Mouse (Mus musculus): Measurements from ENCODE around the gene Pkn3. TPM values are rescaled to one million over a fixed set of nuclear protein-coding genes. Genes with fewer than 3 reads are reported as not detected.

Gene Pkn3
- 9.7 TPM in 2 replicates for polyA plus RNA-seq (2016; fragmentation: Nextera tagmentation; extraction: Ambion mirVana)

DNA sequence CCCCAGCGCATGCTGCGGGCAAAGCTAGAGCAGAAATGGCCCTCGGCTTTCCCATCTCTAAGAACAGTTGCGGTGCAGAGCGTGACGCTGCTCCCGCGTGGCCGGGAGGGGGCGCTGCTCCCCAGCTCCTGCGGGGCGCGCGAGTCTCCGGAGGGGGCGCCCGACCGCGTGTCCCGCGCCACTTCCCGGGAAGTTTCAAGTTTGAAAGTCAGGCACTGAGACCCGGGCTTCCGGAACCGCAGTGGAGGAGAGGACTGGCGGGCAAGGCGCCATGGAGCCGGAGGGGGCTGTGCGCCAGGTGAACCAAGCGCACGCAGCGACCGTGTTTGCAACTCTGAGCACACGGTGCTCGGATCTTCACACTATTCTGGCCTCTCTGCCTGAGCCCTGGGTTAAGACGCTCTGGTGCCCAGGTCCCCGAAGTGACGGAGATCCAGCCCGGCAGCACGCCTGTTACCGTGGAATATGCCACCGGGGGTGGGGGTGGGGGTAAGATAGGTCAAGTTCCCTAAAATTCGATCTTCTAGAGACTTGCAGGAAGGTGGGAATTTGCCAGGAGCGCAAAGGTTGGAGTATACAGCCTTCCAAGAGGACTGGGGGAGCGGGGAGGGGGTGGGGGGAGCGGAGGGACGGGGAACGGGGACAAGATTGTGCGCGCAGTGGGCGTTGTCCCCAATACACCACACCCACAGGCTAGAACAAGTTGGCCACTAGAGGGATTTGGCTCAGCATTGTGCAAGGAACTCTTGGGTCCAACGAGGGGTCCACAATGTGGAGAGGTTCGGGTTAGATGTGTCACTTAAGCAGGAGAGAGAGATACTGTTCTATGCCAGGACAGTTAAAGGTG is at the start of gene Pkn3:
Pkn3 (plus strand) TSS at position 183 of the 847 bp plus-strand sequence.
- peak within 1 kb of the TSS; percentile 89 for H3K27ac ChIP-seq
- no peaks in the 10 kb centered on the region for H3K27me3 ChIP-seq (ENCODE audit: insufficient read depth, poor library complexity, severe bottlenecking)
- peak within 1 kb of the TSS; percentile 67 for H3K4me3 ChIP-seq
- peak; percentile 89 for DNase-seq (ENCODE audit: low spot score)
- peaks cover 35% of the 10 kb centered on the region for H3K36me3 ChIP-seq
- under 1% methylated on average over 53 of the region's 53 CpGs for WGBS
- H3K4me1 ChIP-seq (replicated peaks) = peaks cover 32% of the 10 kb centered on the region
- no peaks in the 10 kb centered on the region for H3K9me3 ChIP-seq

DNA sequence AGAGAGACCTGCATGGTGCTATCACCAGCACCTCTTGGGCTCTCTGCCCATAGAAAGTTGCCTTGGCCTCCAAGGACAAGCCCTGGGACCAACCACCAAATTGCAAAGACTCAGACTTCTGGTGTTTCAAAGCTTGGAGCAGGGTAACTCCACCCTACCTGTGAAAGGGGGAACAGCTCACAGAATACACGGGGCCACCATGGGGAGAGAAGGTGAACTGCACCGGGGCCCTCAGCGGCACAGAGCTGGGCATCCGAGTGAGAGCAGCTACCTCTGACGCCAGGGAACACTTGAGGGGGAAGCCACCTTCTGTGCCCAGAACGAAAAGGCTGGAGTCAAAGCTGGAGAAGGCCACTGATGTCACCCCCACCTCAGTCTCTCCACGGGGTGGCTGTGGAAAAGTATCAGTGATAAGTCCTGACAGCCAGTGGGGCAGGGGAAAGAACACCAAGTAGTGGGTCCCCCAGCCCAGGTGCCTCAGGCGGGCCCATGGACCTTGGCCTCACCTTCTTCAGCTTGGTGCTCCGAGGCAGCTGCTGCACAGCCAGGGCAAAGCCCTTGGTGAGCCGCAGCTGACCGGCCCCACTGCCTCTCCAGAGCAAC is 45.1 kb upstream of the Pkn3 start:
- no peaks in the 10 kb centered on the region for H3K9me3 ChIP-seq
- H3K36me3 ChIP-seq = peaks cover 75% of the 10 kb centered on the region
- no peak for DNase-seq (ENCODE audit: low spot score)
- WGBS = 66% methylated on average over 11 of the region's 11 CpGs
- no peaks in the 10 kb centered on the region for H3K27me3 ChIP-seq (ENCODE audit: insufficient read depth, poor library complexity, severe bottlenecking)
- H3K27ac ChIP-seq = no peak overlapping the region
- H3K4me1 ChIP-seq (replicated peaks) = no peaks in the 10 kb centered on the region
- no peak overlapping the region for H3K4me3 ChIP-seq

DNA sequence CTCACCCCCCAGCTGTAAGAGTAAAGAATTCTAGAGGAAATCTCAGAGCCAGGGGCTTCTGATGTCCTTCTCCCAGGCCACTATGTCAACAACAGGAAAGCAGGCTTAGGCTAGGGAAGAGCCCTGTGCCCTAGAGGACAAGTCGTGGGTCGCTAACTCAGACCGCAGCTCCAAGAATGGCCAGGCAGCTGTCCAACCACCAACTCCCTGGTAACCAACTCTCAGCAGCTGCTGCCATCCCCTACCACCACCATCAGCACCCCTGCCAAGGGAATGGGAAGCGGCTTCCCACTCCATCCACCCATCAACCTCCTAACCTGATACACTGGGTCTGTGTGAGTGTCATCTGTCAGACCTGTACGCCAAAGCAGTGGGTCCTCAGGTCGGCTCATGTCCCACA is 44.5 kb upstream of the Pkn3 start:
- Histone ChIP-seq H3K4me3 (no peak overlapping the region), H3K9me3 (no peaks in the 10 kb centered on the region), H3K4me1 (replicated peaks) (no peaks in the 10 kb centered on the region), H3K27ac (no peak overlapping the region), H3K36me3 (peaks cover 75% of the 10 kb centered on the region), H3K27me3 (ENCODE audit: insufficient read depth, poor library complexity, severe bottlenecking) (no peaks in the 10 kb centered on the region)
- 77% methylated on average over 6 of the region's 6 CpGs for WGBS
- DNase-seq (ENCODE audit: low spot score) = no peak

DNA sequence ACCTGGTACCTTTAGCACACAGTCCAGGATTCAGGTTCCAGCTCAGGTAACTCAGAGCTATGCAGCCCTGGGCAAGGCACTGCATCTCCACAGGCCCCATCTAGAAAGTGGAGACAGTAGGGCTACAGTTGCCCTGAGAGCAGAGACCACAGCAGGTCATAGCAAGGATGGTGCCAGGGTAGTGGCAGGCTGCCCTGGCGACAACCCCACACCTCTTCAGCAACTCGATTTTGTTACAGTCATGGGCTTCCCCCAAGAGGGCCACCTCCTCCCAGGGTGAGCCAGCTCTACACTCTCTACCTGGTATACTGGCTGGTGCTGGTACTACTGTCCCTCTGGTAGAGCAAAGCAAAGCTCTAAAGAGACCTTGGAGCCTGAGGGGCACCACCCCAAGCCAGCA is 39.7 kb upstream of the Pkn3 start:
- peaks cover 32% of the 10 kb centered on the region for H3K36me3 ChIP-seq
- no peak overlapping the region for H3K4me3 ChIP-seq
- WGBS = 90% methylated on average over 2 of the region's 2 CpGs
- DNase-seq (ENCODE audit: low spot score) = no peak
- no peaks in the 10 kb centered on the region for H3K9me3 ChIP-seq
- no peaks in the 10 kb centered on the region for H3K27me3 ChIP-seq (ENCODE audit: insufficient read depth, poor library complexity, severe bottlenecking)
- H3K27ac ChIP-seq = no peak overlapping the region
- H3K4me1 ChIP-seq (replicated peaks) = peaks cover 7% of the 10 kb centered on the region; the same call in 1 of the 2 replicates

DNA sequence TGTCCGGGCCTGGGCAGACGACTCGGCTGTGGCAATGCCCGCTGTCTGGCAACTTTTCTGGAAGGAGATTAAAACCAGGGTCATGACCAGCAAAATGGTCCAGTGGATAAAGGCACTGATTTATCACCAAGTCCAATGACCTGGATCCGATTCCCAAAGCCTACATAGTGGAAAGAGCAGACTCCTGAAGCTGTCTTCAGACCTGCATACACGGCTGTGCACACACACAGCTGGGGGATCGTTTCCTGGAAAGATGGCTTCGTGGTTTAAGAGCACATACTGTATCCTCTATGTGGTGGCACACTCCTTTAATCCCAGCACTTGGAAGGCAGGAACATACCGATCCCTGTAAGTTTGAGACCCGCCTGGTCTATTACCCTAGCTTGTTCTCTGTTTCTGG is 39.1 kb upstream of the Pkn3 start:
- no peak overlapping the region for H3K27ac ChIP-seq
- no peaks in the 10 kb centered on the region for H3K27me3 ChIP-seq (ENCODE audit: insufficient read depth, poor library complexity, severe bottlenecking)
- 95% methylated on average over 10 of the region's 10 CpGs for WGBS
- H3K9me3 ChIP-seq = no peaks in the 10 kb centered on the region
- H3K4me1 ChIP-seq (replicated peaks) = peaks cover 9% of the 10 kb centered on the region; the same call in 1 of the 2 replicates
- no peak overlapping the region for H3K4me3 ChIP-seq
- peaks cover 26% of the 10 kb centered on the region for H3K36me3 ChIP-seq
- no peak for DNase-seq (ENCODE audit: low spot score)

DNA sequence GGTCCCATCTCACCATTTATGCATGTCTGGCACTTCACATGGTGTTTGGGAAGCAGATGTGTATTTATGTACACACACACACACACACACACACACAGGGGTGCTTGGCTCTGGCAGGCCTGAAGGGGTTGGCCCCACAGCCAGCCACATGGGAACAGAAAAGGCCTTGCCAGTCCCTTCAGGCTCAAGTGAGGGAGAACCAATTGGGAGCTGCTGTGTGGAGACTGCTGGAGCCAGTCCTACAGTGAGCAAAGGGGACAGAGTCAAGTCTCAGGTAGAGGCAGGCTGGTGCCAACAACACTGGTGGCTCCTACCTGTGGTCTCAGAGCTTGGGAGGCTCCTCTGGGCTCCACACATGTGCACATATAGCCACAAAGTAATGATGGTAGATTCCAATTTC is 37.8 kb upstream of the Pkn3 start:
- Histone ChIP-seq H3K27me3 (ENCODE audit: insufficient read depth, poor library complexity, severe bottlenecking) (no peaks in the 10 kb centered on the region), H3K9me3 (no peaks in the 10 kb centered on the region), H3K36me3 (peaks cover 22% of the 10 kb centered on the region), H3K4me3 (no peak overlapping the region), H3K27ac (no peak overlapping the region), H3K4me1 (replicated peaks) (peaks cover 9% of the 10 kb centered on the region; the same call in 1 of the 2 replicates)
- no peak for DNase-seq (ENCODE audit: low spot score)

DNA sequence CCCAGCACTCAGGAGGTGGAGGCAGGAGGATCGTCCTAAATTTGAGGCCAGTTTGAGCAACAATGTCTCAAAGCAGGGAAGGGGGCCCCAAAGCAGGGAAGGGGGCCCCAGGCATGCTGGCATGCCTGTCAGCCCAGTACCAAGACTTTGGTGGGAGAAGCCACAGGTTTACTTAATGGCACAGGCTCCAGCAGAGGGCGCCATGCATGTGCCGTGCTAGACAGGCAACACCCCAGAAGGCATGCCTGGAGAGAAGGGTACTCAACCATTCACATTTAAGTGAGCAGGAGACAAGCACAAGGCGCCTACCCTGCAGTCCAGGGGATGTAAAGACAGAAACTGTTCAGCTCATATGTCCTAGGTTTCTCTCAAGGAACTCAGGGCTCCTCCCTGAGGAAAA is 35.0 kb upstream of the Pkn3 start:
- Histone ChIP-seq H3K9me3 (no peaks in the 10 kb centered on the region), H3K27ac (0 out of 2 replicates have a peak overlapping the region, but pooled peaks have one; percentile 20), H3K36me3 (peaks cover 30% of the 10 kb centered on the region), H3K4me1 (replicated peaks) (peaks cover 9% of the 10 kb centered on the region; the same call in 1 of the 2 replicates), H3K4me3 (no peak overlapping the region), H3K27me3 (ENCODE audit: insufficient read depth, poor library complexity, severe bottlenecking) (no peaks in the 10 kb centered on the region)
- DNase-seq (ENCODE audit: low spot score) = peak; percentile 78
- WGBS = 7% methylated on average over 4 of the region's 4 CpGs

DNA sequence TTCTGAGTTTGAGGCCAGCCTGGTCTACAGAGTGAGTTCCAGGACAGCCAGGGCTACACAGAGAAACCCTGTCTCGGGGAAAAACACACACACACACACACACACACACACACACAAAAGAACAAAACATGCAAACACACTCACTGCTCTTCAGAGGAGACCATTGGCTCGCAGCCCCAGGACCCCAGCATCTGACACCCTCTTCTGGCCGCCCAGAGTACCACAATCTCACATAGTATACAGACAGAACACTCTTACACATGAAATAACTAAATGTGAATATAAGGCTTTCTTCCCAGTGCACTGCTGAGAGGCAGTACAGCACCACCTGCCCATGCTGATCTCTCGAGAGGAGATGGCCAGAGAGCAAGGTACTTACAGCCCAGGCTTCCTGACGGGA is 32.9 kb upstream of the Pkn3 start:
- Histone ChIP-seq H3K9me3 (no peaks in the 10 kb centered on the region), H3K36me3 (peaks cover 22% of the 10 kb centered on the region), H3K4me3 (no peak overlapping the region), H3K27ac (no peak overlapping the region), H3K27me3 (ENCODE audit: insufficient read depth, poor library complexity, severe bottlenecking) (no peaks in the 10 kb centered on the region), H3K4me1 (replicated peaks) (peaks cover 17% of the 10 kb centered on the region)
- WGBS = 89% methylated on average over 5 of the region's 5 CpGs
- no peak for DNase-seq (ENCODE audit: low spot score)

DNA sequence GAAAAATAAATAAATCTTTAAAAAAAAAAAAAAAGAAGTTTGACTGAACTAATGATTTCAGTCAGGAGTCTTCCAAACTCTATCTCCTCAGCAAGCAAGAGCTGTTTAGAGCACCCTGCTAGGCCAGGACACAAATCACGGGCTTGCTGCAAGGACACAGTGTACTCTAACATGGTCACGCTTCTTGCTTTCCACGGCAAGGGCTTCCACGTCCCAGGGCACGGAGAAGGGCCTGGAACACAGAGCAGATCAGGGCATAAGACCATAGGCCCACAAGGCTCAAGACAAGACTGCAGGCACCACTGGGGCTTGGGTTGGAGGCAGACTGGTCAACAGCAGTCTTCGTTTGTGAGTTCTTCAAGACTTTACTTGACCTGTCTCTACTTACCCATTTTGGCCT is 30.4 kb upstream of the Pkn3 start:
- 98% methylated on average over 6 of the region's 6 CpGs for WGBS
- Histone ChIP-seq H3K9me3 (no peaks in the 10 kb centered on the region), H3K27me3 (ENCODE audit: insufficient read depth, poor library complexity, severe bottlenecking) (no peaks in the 10 kb centered on the region; the same call in 1 of the 2 replicates), H3K27ac (no peak overlapping the region), H3K4me3 (no peak overlapping the region), H3K36me3 (peaks cover 22% of the 10 kb centered on the region), H3K4me1 (replicated peaks) (peaks cover 17% of the 10 kb centered on the region)
- no peak for DNase-seq (ENCODE audit: low spot score)

DNA sequence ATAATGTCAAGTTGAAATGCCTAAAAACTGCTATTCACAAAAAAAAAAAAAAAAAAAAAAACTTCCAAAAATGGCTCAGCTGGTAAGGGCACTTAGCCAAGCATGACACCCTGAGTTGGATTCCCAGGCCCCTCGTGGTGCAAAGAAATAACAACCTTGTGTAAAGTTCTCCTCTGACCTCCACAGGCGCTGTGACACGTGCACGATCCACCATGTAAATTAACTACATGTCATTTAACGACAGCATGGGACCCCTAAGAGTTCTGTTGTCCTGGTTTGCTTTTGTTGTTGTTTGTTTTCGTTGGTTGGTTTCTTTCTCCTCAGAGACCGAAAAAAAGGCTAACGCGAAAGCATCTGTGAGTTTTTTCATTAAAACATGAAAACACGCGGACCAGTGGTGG is 29.4 kb upstream of the Pkn3 start:
- WGBS = 64% methylated on average over 11 of the region's 11 CpGs
- peaks cover 8% of the 10 kb centered on the region for H3K4me1 ChIP-seq (replicated peaks)
- H3K9me3 ChIP-seq = no peaks in the 10 kb centered on the region
- peak overlapping the region; percentile 61 for H3K4me3 ChIP-seq
- H3K36me3 ChIP-seq = peaks cover 22% of the 10 kb centered on the region
- peak overlapping the region; percentile 99 for H3K27ac ChIP-seq
- no peaks in the 10 kb centered on the region; the same call in 1 of the 2 replicates for H3K27me3 ChIP-seq (ENCODE audit: insufficient read depth, poor library complexity, severe bottlenecking)
- DNase-seq (ENCODE audit: low spot score) = no peak

DNA sequence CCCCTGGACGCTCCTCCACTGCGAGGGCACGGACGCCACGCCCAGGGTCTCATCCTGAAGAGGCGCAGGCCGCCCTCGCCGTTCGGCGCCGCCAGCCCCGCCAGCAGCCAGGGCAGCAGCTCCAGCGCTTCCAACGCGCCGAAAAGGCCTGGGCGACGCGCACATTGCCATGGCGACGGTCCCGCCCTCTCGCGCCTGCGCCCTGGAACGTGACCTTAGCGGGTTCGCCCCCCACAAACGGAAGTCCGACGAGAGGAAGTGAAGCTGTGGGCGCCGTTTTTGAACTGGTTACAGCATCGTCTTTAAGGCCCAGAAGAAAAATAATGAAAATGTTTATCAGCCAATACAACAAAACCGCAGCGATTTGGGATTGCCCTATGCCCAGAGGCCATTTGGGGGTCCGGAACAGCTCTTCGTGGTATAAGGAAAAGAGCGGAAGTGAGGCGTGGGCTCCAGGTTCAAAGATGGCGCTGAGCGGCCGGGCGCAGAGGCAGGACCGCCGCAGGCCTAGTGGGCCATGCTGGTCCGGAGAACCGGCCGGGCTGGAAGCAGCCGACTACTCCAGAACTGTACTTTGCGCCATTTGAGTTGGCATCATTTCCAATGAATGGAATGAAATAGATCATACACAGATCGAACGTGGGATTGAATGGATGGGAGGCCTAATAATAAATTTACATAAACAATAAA is 28.6 kb upstream of the Pkn3 start, which contains the start of gene Wdr34:
Wdr34 (minus strand) TSS at position 183 of the 690 bp plus-strand sequence.
- peak; percentile 98 for DNase-seq (ENCODE audit: low spot score)
- H3K36me3 ChIP-seq = peaks cover 22% of the 10 kb centered on the region
- H3K4me3 ChIP-seq = peak within 1 kb of the TSS; percentile 61
- H3K27ac ChIP-seq = peak within 1 kb of the TSS; percentile 99
- H3K4me1 ChIP-seq (replicated peaks) = peaks cover 8% of the 10 kb centered on the region
- H3K9me3 ChIP-seq = no peaks in the 10 kb centered on the region
- 1% methylated on average over 54 of the region's 54 CpGs for WGBS
- no peaks in the 10 kb centered on the region; the same call in 1 of the 2 replicates for H3K27me3 ChIP-seq (ENCODE audit: insufficient read depth, poor library complexity, severe bottlenecking)

DNA sequence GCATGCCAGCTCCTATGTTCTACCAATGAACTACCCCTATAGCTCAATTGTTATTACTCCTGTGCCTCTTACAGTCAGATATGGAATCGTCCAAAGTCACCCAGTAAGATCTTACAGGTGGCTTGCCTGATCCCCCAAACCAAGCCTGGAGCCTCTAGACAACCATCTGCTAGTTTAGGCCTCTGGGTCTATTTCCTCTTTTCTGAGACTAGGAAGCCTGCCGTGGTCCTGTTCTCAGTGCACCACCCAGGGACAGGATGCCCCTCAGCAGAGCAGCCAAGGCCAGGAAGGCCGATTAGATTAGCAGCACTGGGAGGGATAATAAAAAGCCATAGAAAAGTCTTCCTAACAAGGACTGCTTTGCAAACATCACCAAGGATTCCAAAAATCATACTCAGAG is 27.7 kb upstream of the Pkn3 start:
- WGBS = 86% methylated on average over 3 of the region's 3 CpGs
- H3K4me3 ChIP-seq = no peak overlapping the region
- H3K9me3 ChIP-seq = no peaks in the 10 kb centered on the region
- H3K36me3 ChIP-seq = peaks cover 18% of the 10 kb centered on the region
- no peak for DNase-seq (ENCODE audit: low spot score)
- peak overlapping the region; percentile 99 for H3K27ac ChIP-seq
- no peaks in the 10 kb centered on the region; the same call in 1 of the 2 replicates for H3K27me3 ChIP-seq (ENCODE audit: insufficient read depth, poor library complexity, severe bottlenecking)
- peaks cover 8% of the 10 kb centered on the region for H3K4me1 ChIP-seq (replicated peaks)
